Mouse (Mus musculus) MEL (cell line): Measurements from ENCODE around the gene Slc39a11. TPM values are rescaled to one million over a fixed set of nuclear protein-coding genes. Genes with fewer than 3 reads are reported as not detected.

ENCODE experiments used
- DNase-seq: peaks from one replicate; pipeline ENCODE4 v3.0.0; 2011; ENCODE audit warnings: low read depth, low spot score
- H3K27ac ChIP-seq: 2 replicates; pipeline ENCODE4 v1.5.1; 2012; ENCODE audit warnings: low read depth, mild to moderate bottlenecking, control low read depth, low read length, moderate library complexity; ENCODE audit not compliant: control insufficient read depth
- H3K27me3 ChIP-seq, 2 experiments: fragments of 150-350 bp in 1 of 2; sonication (generic) in 1 of 2; 2 replicates each; pipeline ENCODE4 v1.6.1; 2012; ENCODE audit warnings: low read length in 2 of 2, mild to moderate bottlenecking in 2 of 2, improper control_type of control experiment in 1 of 2, moderate library complexity in 1 of 2; ENCODE audit not compliant: insufficient read depth in 2 of 2, control insufficient read depth in 1 of 2
- H3K36me3 ChIP-seq, 2 experiments: 2 replicates each; pipeline ENCODE4 v1.6.1; 2012 to 2014; ENCODE audit warnings: low read length in 2 of 2, improper control_type of control experiment in 1 of 2, inconsistent platforms in 1 of 2, mild to moderate bottlenecking in 1 of 2; ENCODE audit not compliant: insufficient read depth in 2 of 2, control insufficient read depth in 1 of 2
- H3K4me1 ChIP-seq, 2 experiments: fragments of 150-350 bp in 1 of 2; sonication (generic) in 1 of 2; 2 replicates each; pipeline ENCODE4 v1.6.1; 2012; ENCODE audit warnings: low read length in 2 of 2, improper control_type of control experiment in 1 of 2, mild to moderate bottlenecking in 1 of 2; ENCODE audit not compliant: insufficient read depth in 2 of 2, control insufficient read depth in 1 of 2
- H3K4me3 ChIP-seq, 2 experiments: fragments of 150-350 bp in 1 of 2; sonication (generic) in 1 of 2; 2 replicates each; pipeline ENCODE4 v1.5.1; 2012; ENCODE audit warnings: low read depth in 2 of 2, low read length in 2 of 2, mild to moderate bottlenecking in 2 of 2, moderate library complexity in 2 of 2, control low read depth in 1 of 2, improper control_type of control experiment in 1 of 2; ENCODE audit not compliant: control insufficient read depth in 1 of 2, insufficient read depth in 1 of 2
- H3K79me2 ChIP-seq: 2 replicates; pipeline ENCODE4 v1.6.1; 2012; ENCODE audit warnings: mild to moderate bottlenecking, low read length, moderate library complexity; ENCODE audit not compliant: control insufficient read depth, poor library complexity, insufficient read depth
- H3K9ac ChIP-seq: 2 replicates; pipeline ENCODE4 v1.6.1; 2012; ENCODE audit warnings: low read depth, mild to moderate bottlenecking, control low read depth, low read length, moderate library complexity; ENCODE audit not compliant: control insufficient read depth, poor library complexity, severe bottlenecking
- H3K9me3 ChIP-seq: fragments of 150-350 bp; sonication (generic); replicated peaks from 2 replicates; pipeline ENCODE4 v1.6.1; 2012; ENCODE audit warnings: mild to moderate bottlenecking, low read length, improper control_type of control experiment, moderate library complexity; ENCODE audit not compliant: insufficient read depth
- BHLHE40 ChIP-seq: IDR thresholded peaks from 2 replicates; pipeline ENCODE4 v1.6.1; 2012; ENCODE audit warnings: low read depth, mild to moderate bottlenecking, inconsistent platforms, low read length, improper control_type of control experiment, borderline replicate concordance
- CHD2 ChIP-seq: IDR thresholded peaks from 2 replicates; pipeline ENCODE4 v1.6.1; 2011; ENCODE audit warnings: low read length, improper control_type of control experiment
- CTCF ChIP-seq, 3 experiments: IDR thresholded peaks in 2 of 3; conservative IDR thresholded peaks in 1 of 3; 2 replicates each; pipeline ENCODE4 v1.5.1; 2011 to 2012; ENCODE audit warnings: low read length in 3 of 3, low read depth in 2 of 3, mild to moderate bottlenecking in 2 of 3, improper control_type of control experiment in 1 of 3, inconsistent platforms in 1 of 3, mixed read lengths in 1 of 3, moderate library complexity in 1 of 3; ENCODE audit not compliant: control insufficient read depth in 1 of 3, insufficient read depth in 1 of 3, poor library complexity in 1 of 3, severe bottlenecking in 1 of 3
- E2F4 ChIP-seq: IDR thresholded peaks from 2 replicates; pipeline ENCODE4 v1.6.1; 2011; ENCODE audit warnings: low read depth, low read length, improper control_type of control experiment, borderline replicate concordance
- EP300 ChIP-seq, 2 experiments: IDR thresholded peaks; 2 replicates each; pipeline ENCODE4 v1.6.1; 2011; ENCODE audit warnings: improper control_type of control experiment in 2 of 2, low read length in 2 of 2, low read depth in 1 of 2, mild to moderate bottlenecking in 1 of 2
- ETS1 ChIP-seq: IDR thresholded peaks from 2 replicates; pipeline ENCODE4 v1.6.1; 2012; ENCODE audit warnings: low read depth, mild to moderate bottlenecking, inconsistent platforms, low read length, improper control_type of control experiment, moderate library complexity
- GABPA ChIP-seq: IDR thresholded peaks from 2 replicates; pipeline ENCODE4 v1.6.1; 2012; ENCODE audit warnings: low read depth, mild to moderate bottlenecking, inconsistent platforms, low read length, improper control_type of control experiment, moderate library complexity
- GATA1 ChIP-seq: IDR thresholded peaks from 2 replicates; pipeline ENCODE4 v1.6.1; 2011; ENCODE audit warnings: low read depth, low read length, improper control_type of control experiment
- KAT2A ChIP-seq: conservative IDR thresholded peaks from 2 replicates; pipeline ENCODE4 v1.6.1; 2012; ENCODE audit warnings: low read depth, low read length, improper control_type of control experiment, inconsistent platforms
- MAFK ChIP-seq: IDR thresholded peaks from 2 replicates; pipeline ENCODE4 v1.6.1; 2011; ENCODE audit warnings: low read depth, mild to moderate bottlenecking, low read length, improper control_type of control experiment, borderline replicate concordance
- MYB ChIP-seq: IDR thresholded peaks from 2 replicates; pipeline ENCODE4 v1.6.1; 2011; ENCODE audit warnings: mild to moderate bottlenecking, low read depth, low read length, improper control_type of control experiment
- MYC ChIP-seq: IDR thresholded peaks from 2 replicates; pipeline ENCODE4 v1.6.1; 2011; ENCODE audit warnings: low read depth, mild to moderate bottlenecking, low read length, improper control_type of control experiment, moderate library complexity
- NELFE ChIP-seq: IDR thresholded peaks from 2 replicates; pipeline ENCODE4 v1.6.1; 2011; ENCODE audit warnings: low read depth, low read length, improper control_type of control experiment
- NRF1 ChIP-seq: IDR thresholded peaks from 2 replicates; pipeline ENCODE4 v1.6.1; 2014; ENCODE audit warnings: low read depth, mild to moderate bottlenecking, inconsistent platforms, low read length, improper control_type of control experiment, moderate library complexity; ENCODE audit not compliant: poor library complexity, insufficient read depth, severe bottlenecking
- POLR2A ChIP-seq, 2 experiments: IDR thresholded peaks; 2 replicates each; pipeline ENCODE4 v1.6.1; 2011 to 2012; ENCODE audit warnings: low read length in 2 of 2, mild to moderate bottlenecking in 2 of 2, control low read depth in 1 of 2, improper control_type of control experiment in 1 of 2, low read depth in 1 of 2, moderate library complexity in 1 of 2; ENCODE audit not compliant: control insufficient read depth in 1 of 2, insufficient read depth in 1 of 2, poor library complexity in 1 of 2
- RAD21 ChIP-seq: IDR thresholded peaks from 2 replicates; pipeline ENCODE4 v1.6.1; 2011; ENCODE audit warnings: mild to moderate bottlenecking, low read depth, low read length, improper control_type of control experiment
- TBP ChIP-seq: IDR thresholded peaks from 2 replicates; pipeline ENCODE4 v1.8.0; 2011; ENCODE audit warnings: low read depth, low read length, improper control_type of control experiment
- TCF12 ChIP-seq: IDR thresholded peaks from 2 replicates; pipeline ENCODE4 v1.6.1; 2014; ENCODE audit warnings: low read depth, mild to moderate bottlenecking, inconsistent platforms, low read length, improper control_type of control experiment, moderate library complexity
- UBTF ChIP-seq: IDR thresholded peaks from 2 replicates; pipeline ENCODE4 v1.6.1; 2012; ENCODE audit warnings: low read depth, mild to moderate bottlenecking, inconsistent platforms, low read length, improper control_type of control experiment, moderate library complexity, borderline replicate concordance; ENCODE audit not compliant: insufficient read depth
- ZKSCAN1 ChIP-seq: IDR thresholded peaks from 2 replicates; pipeline ENCODE4 v1.6.1; 2012; ENCODE audit warnings: low read depth, mild to moderate bottlenecking, inconsistent platforms, low read length, improper control_type of control experiment, moderate library complexity
- polyA plus RNA-seq, 2 experiments: library from polyadenylated mRNA; stranded (reverse) in 1 of 2; unstranded in 1 of 2; fragments of >175 nt in 1 of 2; fragments of >200 nt in 1 of 2; gene quantifications; 2 replicates each; pipeline versions ENCODE4 v1.2.1 to v1.2.4; 2012; ENCODE audit warnings: low replicate concordance in 2 of 2, low read depth in 1 of 2; ENCODE audit not compliant: insufficient read length in 2 of 2, insufficient read depth in 1 of 2, missing spikeins in 1 of 2
- total RNA-seq: library from RNA; depleted of rRNA; stranded (reverse); fragments of 300-350 nt; gene quantifications from 2 replicates; pipeline ENCODE4 v1.2.3, GENCODE M21; 2012

Slc39a11 gene
- total and polyA plus RNA-seq, 3 experiments: 34.2 to 45.6 TPM; not detected in 1

GRCm38 (mm10) chr11:113521469-113522190, 128.2 kb downstream of the Slc39a11 start:
- H3K36me3 ChIP-seq: no peaks in the 10 kb centered on the region; a peak in 1 of 4 replicates
- no peak for DNase-seq
- H3K9ac ChIP-seq: no peak overlapping the region
- no peaks in the 10 kb centered on the region for H3K27me3 ChIP-seq
- H3K27ac ChIP-seq: no peak overlapping the region
- no peak overlapping the region for H3K4me3 ChIP-seq
- TF ChIP-seq EP300 (IDR thresholded peaks at IDR 0.05; ENCODE audit: low read depth in 1 of 2, low read length in 2 of 2) (no peak), KAT2A (no peak), GABPA (no peak), ETS1 (no peak), POLR2A (IDR thresholded peaks at IDR 0.05; ENCODE audit: control insufficient read depth in 1 of 2, insufficient read depth in 1 of 2, low read depth in 1 of 2, low read length in 2 of 2, poor library complexity in 1 of 2) (no peak), TBP (no peak), RAD21 (no peak), NELFE (no peak), MYB (no peak), GATA1 (no peak), CTCF (IDR thresholded peaks at IDR 0.05 in 2 of 3, conservative IDR thresholded peaks at IDR 0.05 in 1 of 3; ENCODE audit: control insufficient read depth in 1 of 3, insufficient read depth in 1 of 3, low read depth in 2 of 3, low read length in 3 of 3, poor library complexity in 1 of 3, severe bottlenecking in 1 of 3) (no peak), ZKSCAN1 (no peak), MYC (no peak), NRF1 (no peak)
- no peaks in the 10 kb centered on the region for H3K4me1 ChIP-seq
- no peaks in the 10 kb centered on the region for H3K79me2 ChIP-seq
- no peaks in the 10 kb centered on the region for H3K9me3 ChIP-seq

GRCm38 (mm10) chr11:113520851-113521461, 128.9 kb downstream of the Slc39a11 start:
- no peak for DNase-seq
- H3K4me3 ChIP-seq: no peak overlapping the region
- TF ChIP-seq UBTF (no peak), MAFK (no peak), E2F4 (no peak), CHD2 (no peak), TCF12 (no peak), BHLHE40 (no peak)
- no peak overlapping the region for H3K9ac ChIP-seq
- no peaks in the 10 kb centered on the region for H3K79me2 ChIP-seq
- no peaks in the 10 kb centered on the region for H3K36me3 ChIP-seq
- no peaks in the 10 kb centered on the region for H3K9me3 ChIP-seq
- no peaks in the 10 kb centered on the region for H3K4me1 ChIP-seq
- no peak overlapping the region for H3K27ac ChIP-seq
- H3K27me3 ChIP-seq: no peaks in the 10 kb centered on the region
